Mouse (Mus musculus) left cerebral cortex, postnatal 36 days (tissue): ENCODE data around the gene Map3k11. TPM values are rescaled to one million over a fixed set of nuclear protein-coding genes. Genes with fewer than 3 reads are reported as not detected.

ENCODE experiments used
- DNase-seq, 2 experiments: peaks; one replicate each; pipeline ENCODE4 v3.0.0; 2021 to 2022; ENCODE audit warnings: low spot score in 2 of 2, mixed read lengths in 1 of 2
- intact Hi-C: fragments of 180-260 bp; cut with DNase I; formaldehyde crosslinking; loops from one replicate; pipeline ENCODE4 v1.15.1; 2025
- total RNA-seq, 2 experiments: library from RNA; stranded (reverse); gene quantifications; 2 replicates each; pipeline ENCODE4 v1.2.3; 2021

Gene Map3k11
- total RNA-seq, 2 experiments from 2014 or later: 17.3 to 19.2 TPM

- intact Hi-C loops: no loop called here
- DNase-seq: no peak
Measured at GRCm38 (mm10) chr19:5704163-5704800, 15.7 kb downstream of the Map3k11 start, which contains the start of gene Kcnk7. Kcnk7 (plus strand) TSS chr19:5704367.

GRCm38 (mm10) chr19:5704801-5705571 lies 16.4 kb downstream of the Map3k11 start:
- intact Hi-C loops: no loop called here
- no peak for DNase-seq

- intact Hi-C loops: loop anchor here (2.0 to 10.0 kb wide), 2 partner anchors 17 to 165 kb away; partner anchors contain the start of genes Ehbp1l1, Frmd8 and Slc25a45
- DNase-seq: no peak
Measured at GRCm38 (mm10) chr19:5710068-5710467, 21.5 kb downstream of the Map3k11 start.

GRCm38 (mm10) chr19:5710581-5710980 lies 22.0 kb downstream of the Map3k11 start:
- intact Hi-C loops: loop anchor here (2.0 to 10.0 kb wide), 2 partner anchors 16 to 164 kb away; partner anchors contain the start of genes Ehbp1l1, Frmd8 and Slc25a45
- no peak for DNase-seq

GRCm38 (mm10) chr19:5711218-5711617 lies 22.7 kb downstream of the Map3k11 start:
- DNase-seq: peak; percentile 52 to 60
- intact Hi-C loops: loop anchor here (1.0 to 10.0 kb wide), 3 partner anchors 16 to 164 kb away; partner anchors contain the start of genes Ehbp1l1, Frmd8 and Slc25a45

GRCm38 (mm10) chr19:5711907-5712460 lies 23.4 kb downstream of the Map3k11 start:
- no peak for DNase-seq

GRCm38 (mm10) chr19:5713255-5713654 lies 24.7 kb downstream of the Map3k11 start:
- intact Hi-C loops: loop anchor here (10.0 kb wide), 1 partner anchor 162 kb away; the partner anchor contains the start of genes Frmd8 and Slc25a45
- DNase-seq: no peak

More at GRCm38 (mm10) chr19:5711907-5712460, 23.4 kb downstream of the Map3k11 start:
- intact Hi-C loops: loop anchor here (1.0 to 10.0 kb wide), 3 partner anchors 15 to 163 kb away; partner anchors contain the start of genes Ehbp1l1, Frmd8 and Slc25a45

- intact Hi-C loops: loop anchor here (10.0 kb wide), 1 partner anchor 161 kb away; the partner anchor contains the start of genes Frmd8 and Slc25a45
- no peak for DNase-seq
Measured at GRCm38 (mm10) chr19:5713730-5714129, 25.2 kb downstream of the Map3k11 start.

GRCm38 (mm10) chr19:5715793-5716688 lies 27.5 kb downstream of the Map3k11 start:
- DNase-seq: peak in 1 of 2 experiments; percentile 60
- intact Hi-C loops: loop anchor here (5.0 to 10.0 kb wide), 2 partner anchors 159 to 336 kb away; partner anchors contain the start of genes Frmd8 and Slc25a45

GRCm38 (mm10) chr19:5716955-5717354 lies 28.4 kb downstream of the Map3k11 start:
- intact Hi-C loops: loop anchor here (5.0 to 10.0 kb wide), 2 partner anchors 158 to 335 kb away; partner anchors contain the start of genes Frmd8 and Slc25a45

GRCm38 (mm10) chr19:5721233-5721632 lies 32.7 kb downstream of the Map3k11 start:
- no peak for DNase-seq
- intact Hi-C loops: no loop called here

More at GRCm38 (mm10) chr19:5716955-5717354, 28.4 kb downstream of the Map3k11 start:
- DNase-seq: no peak

GRCm38 (mm10) chr19:5722848-5723425 lies 34.4 kb downstream of the Map3k11 start:
- intact Hi-C loops: no loop called here
- DNase-seq: no peak

- intact Hi-C loops: no loop called here
- no peak for DNase-seq
Measured at GRCm38 (mm10) chr19:5723934-5724548, 35.5 kb downstream of the Map3k11 start.

GRCm38 (mm10) chr19:5724549-5724941 lies 36.0 kb downstream of the Map3k11 start:
- intact Hi-C loops: no loop called here
- no peak for DNase-seq

GRCm38 (mm10) chr19:5725029-5725707 lies 36.6 kb downstream of the Map3k11 start:
- intact Hi-C loops: no loop called here
- no peak for DNase-seq

GRCm38 (mm10) chr19:5725767-5726515 lies 37.4 kb downstream of the Map3k11 start, which contains the start of gene Ehbp1l1:
Ehbp1l1 (minus strand) TSS chr19:5726317.
- DNase-seq: no peak
- intact Hi-C loops: loop anchor here (2.0 kb wide), 1 partner anchor 15 kb away; no protein-coding TSS in a partner anchor
